Mouse (Mus musculus) ES-Bruce4 (cell line): ENCODE data around the gene Vmn1r3. TPM values are rescaled to one million over a fixed set of nuclear protein-coding genes. Genes with fewer than 3 reads are reported as not detected.
"Not testable (repeated sequence)": the region's sequence is repeated elsewhere in the genome, so short reads cannot be mapped to it uniquely, and the experiment has no call there.

Experiments used
- H3K27ac ChIP-seq: 2 replicates; pipeline ENCODE4 v1.5.1; 2012; ENCODE audit warnings: low read length, inconsistent platforms; ENCODE audit not compliant: insufficient read depth
- H3K27me3 ChIP-seq: 2 replicates; pipeline ENCODE4 v1.6.1; 2012; ENCODE audit warnings: mild to moderate bottlenecking, low read length, inconsistent platforms; ENCODE audit not compliant: control insufficient read depth, poor library complexity, insufficient read depth, severe bottlenecking
- H3K36me3 ChIP-seq: 2 replicates; pipeline ENCODE4 v1.6.1; 2012; ENCODE audit warnings: inconsistent platforms, mild to moderate bottlenecking, low read length, moderate library complexity; ENCODE audit not compliant: control insufficient read depth, poor library complexity, insufficient read depth, severe bottlenecking
- H3K4me1 ChIP-seq: one replicate; pipeline ENCODE4 v1.8.1; 2011; ENCODE audit warnings: low read length; ENCODE audit not compliant: control insufficient read depth, insufficient read depth
- H3K4me3 ChIP-seq: 2 replicates; pipeline ENCODE4 v1.5.1; 2011; ENCODE audit warnings: low read depth, mild to moderate bottlenecking, low read length
- H3K9ac ChIP-seq: 2 replicates; pipeline ENCODE4 v1.6.1; 2012; ENCODE audit warnings: low read depth, mild to moderate bottlenecking, inconsistent platforms; ENCODE audit not compliant: poor library complexity, severe bottlenecking
- H3K9me3 ChIP-seq: replicated peaks from 2 replicates; pipeline ENCODE4 v1.6.1; 2012; ENCODE audit warnings: mild to moderate bottlenecking, low read length, inconsistent platforms; ENCODE audit not compliant: control insufficient read depth, poor library complexity, insufficient read depth, severe bottlenecking
- CTCF ChIP-seq: IDR thresholded peaks from one replicate; pipeline ENCODE4 v1.8.1; 2011; ENCODE audit warnings: low read depth, low read length
- EP300 ChIP-seq: IDR thresholded peaks from 2 replicates; pipeline ENCODE4 v1.6.1; 2011; ENCODE audit warnings: low read depth, low read length; ENCODE audit not compliant: insufficient read depth
- POLR2A ChIP-seq: IDR thresholded peaks from one replicate; pipeline ENCODE4 v1.8.1; 2011; ENCODE audit warnings: low read length; ENCODE audit not compliant: insufficient read depth
- polyA plus RNA-seq: library from polyadenylated mRNA; stranded (reverse); fragments of >200 nt; gene quantifications from 2 replicates; pipeline ENCODE4 v1.2.4, GENCODE M21; 2011; ENCODE audit warnings: low read depth; ENCODE audit not compliant: missing spikeins, insufficient read depth, insufficient read length

Gene Vmn1r3
- not detected in 2 replicates for polyA plus RNA-seq

DNA sequence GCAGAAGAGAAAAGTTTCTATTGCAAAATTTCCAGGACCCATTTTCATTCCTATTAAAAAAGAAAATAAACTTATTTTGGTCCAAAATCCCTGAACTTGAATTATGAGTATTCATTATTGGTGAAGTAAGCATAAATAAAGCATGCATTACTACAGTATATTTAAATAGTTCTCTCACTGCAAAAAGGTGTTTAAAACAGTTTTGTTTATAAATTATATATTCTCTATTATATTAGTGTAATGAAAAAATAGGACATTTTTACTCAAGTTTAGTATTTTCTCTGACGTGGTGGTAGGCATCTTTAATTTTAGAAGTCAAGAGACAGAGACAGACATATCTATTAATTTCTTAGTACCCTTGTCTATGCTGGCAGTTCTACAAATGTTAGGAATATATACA is at the start of gene Vmn1r3:
TSS of gene Vmn1r3 (minus strand) at position 101 of the 400 bp plus-strand sequence.
- not testable (repeated sequence) for H3K27me3 ChIP-seq, H3K9ac ChIP-seq, H3K4me3 ChIP-seq, H3K4me1 ChIP-seq, H3K36me3 ChIP-seq, H3K27ac ChIP-seq, H3K9me3 ChIP-seq

DNA sequence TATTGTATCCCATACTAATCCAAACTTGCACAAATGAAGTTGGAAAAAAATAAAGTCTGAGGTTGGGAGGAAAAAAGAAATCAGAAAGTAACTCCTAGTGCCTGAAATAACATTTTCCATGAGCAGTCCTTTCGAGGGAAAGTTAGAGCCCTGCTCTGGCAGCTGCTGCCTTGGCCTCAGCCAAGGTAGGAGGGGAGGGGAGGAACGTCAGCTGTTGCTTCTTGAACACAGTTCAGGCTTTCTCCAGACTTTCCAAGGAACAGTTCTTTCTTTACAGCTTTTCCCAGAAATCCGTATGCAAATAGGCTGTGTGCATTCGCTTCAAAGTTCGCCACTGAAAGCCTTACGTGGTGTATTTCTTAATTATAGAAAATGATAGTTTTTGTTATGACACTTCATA is 46.9 kb upstream of the Vmn1r3 start:
- Histone ChIP-seq H3K36me3 (no peaks in the 10 kb centered on the region), H3K27ac (no peak overlapping the region), H3K9me3 (no peaks in the 10 kb centered on the region), H3K27me3 (no peaks in the 10 kb centered on the region; the same call in 1 of the 2 replicates), H3K4me1 (no peaks in the 10 kb centered on the region), H3K4me3 (no peak overlapping the region), H3K9ac (no peak overlapping the region)
- no peak for TF ChIP-seq CTCF
- TF ChIP-seq EP300: no peak
- no peak for TF ChIP-seq POLR2A

DNA sequence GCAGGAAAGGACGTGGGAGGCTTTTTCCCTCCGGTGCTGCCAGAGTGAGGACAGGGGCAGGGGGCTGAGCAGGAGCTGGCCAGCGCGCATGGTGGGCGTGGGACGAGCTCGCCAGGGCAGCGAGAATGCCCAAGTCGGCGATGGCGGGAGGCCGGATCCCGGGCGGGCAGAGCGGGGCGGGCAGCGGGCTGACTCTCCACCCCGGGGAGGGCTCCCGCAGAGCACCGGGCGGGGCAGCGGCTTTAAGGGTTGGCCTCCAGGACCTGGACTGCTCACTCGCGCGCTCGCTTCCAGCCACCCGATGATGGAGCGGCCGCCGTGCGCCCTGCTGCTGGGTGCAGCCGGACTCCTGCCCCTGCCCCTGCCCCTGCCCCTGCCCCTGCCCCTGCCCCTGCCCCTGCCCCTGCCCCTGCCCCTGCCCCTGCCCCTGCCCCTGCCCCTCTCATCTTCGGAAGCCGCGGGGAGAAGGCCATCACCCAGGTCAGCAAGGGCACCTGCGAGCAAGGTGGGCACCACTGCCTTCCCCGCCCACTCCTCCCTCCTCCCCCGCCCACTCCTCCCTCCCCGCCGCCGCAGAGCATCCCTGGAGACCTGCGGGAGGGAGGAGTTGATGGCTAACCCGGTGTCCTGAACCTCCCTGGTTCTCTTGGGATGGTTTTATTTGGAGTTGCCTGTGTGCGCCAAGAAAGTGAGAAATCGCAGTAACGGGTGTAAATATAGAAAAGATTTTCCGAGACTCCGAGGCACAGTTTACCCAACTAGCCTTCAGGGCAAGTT is 45.9 kb upstream of the Vmn1r3 start:
- TF ChIP-seq POLR2A (no peak), EP300 (no peak), CTCF (no peak)
- Histone ChIP-seq H3K27me3 (no peaks in the 10 kb centered on the region; the same call in 1 of the 2 replicates), H3K9ac (no peak overlapping the region), H3K4me3 (peak overlapping the region; percentile 33), H3K9me3 (no peaks in the 10 kb centered on the region), H3K4me1 (no peaks in the 10 kb centered on the region), H3K36me3 (no peaks in the 10 kb centered on the region), H3K27ac (no peak overlapping the region)

DNA sequence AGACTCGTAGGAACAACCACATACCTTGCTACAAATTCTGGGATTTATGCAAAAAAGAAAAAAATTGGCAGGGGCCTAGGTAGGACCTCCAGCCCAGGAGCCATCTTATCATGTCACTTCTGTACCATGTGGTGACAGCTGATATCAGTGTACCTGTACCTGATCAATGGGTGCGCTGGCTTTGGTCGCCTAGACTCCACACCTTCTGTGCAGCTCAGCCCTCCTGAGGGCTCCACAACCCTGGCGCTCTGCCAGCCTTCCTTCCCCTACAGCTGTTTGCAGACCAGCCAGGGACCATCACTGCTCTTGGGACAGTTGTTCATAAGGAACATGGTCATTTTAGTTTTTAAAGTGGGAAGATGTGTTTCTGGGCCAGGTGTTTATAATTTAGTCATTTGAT is 44.4 kb upstream of the Vmn1r3 start:
- Histone ChIP-seq H3K9me3 (no peaks in the 10 kb centered on the region), H3K4me1 (no peaks in the 10 kb centered on the region), H3K4me3 (no peak overlapping the region), H3K9ac (no peak overlapping the region), H3K27me3 (no peaks in the 10 kb centered on the region; the same call in 1 of the 2 replicates), H3K36me3 (no peaks in the 10 kb centered on the region), H3K27ac (no peak overlapping the region)
- TF ChIP-seq POLR2A (no peak), CTCF (no peak), EP300 (no peak)

- H3K27me3 ChIP-seq: no peaks in the 10 kb centered on the region; the same call in 1 of the 2 replicates
- no peak overlapping the region for H3K4me3 ChIP-seq
- H3K9me3 ChIP-seq: no peaks in the 10 kb centered on the region
- H3K36me3 ChIP-seq: no peaks in the 10 kb centered on the region
- TF ChIP-seq CTCF: no peak
- no peak for TF ChIP-seq EP300
- TF ChIP-seq POLR2A: no peak
- no peak overlapping the region for H3K9ac ChIP-seq
- no peak overlapping the region for H3K27ac ChIP-seq
- H3K4me1 ChIP-seq: no peaks in the 10 kb centered on the region
Measured at GRCm38 (mm10) chr4:3228476-3228875, 43.3 kb upstream of the Vmn1r3 start.

GRCm38 (mm10) chr4:3227751-3228150 is 42.6 kb upstream of the Vmn1r3 start:
- H3K9ac ChIP-seq: no peak overlapping the region
- H3K36me3 ChIP-seq: no peaks in the 10 kb centered on the region
- H3K4me1 ChIP-seq: no peaks in the 10 kb centered on the region
- TF ChIP-seq POLR2A: no peak
- TF ChIP-seq EP300: no peak
- TF ChIP-seq CTCF: no peak
- H3K27ac ChIP-seq: no peak overlapping the region
- no peaks in the 10 kb centered on the region; the same call in 1 of the 2 replicates for H3K27me3 ChIP-seq
- no peak overlapping the region for H3K4me3 ChIP-seq
- no peaks in the 10 kb centered on the region for H3K9me3 ChIP-seq
